Mouse (Mus musculus) C2C12 (cell line): ENCODE results near the gene Usp15. TPM values are rescaled to one million over a fixed set of nuclear protein-coding genes. Genes with fewer than 3 reads are reported as not detected.

ENCODE experiments used
- H3K27me3 ChIP-seq: one replicate; pipeline ENCODE4 v1.6.1; 2011; ENCODE audit not compliant: control insufficient read depth, insufficient read depth, insufficient read length
- H3K36me3 ChIP-seq: one replicate; pipeline ENCODE4 v1.6.1; 2011; ENCODE audit not compliant: control insufficient read depth, insufficient read depth
- H3K4me3 ChIP-seq: one replicate; pipeline ENCODE4 v1.5.1; 2011; ENCODE audit warnings: mild to moderate bottlenecking, control low read depth; ENCODE audit not compliant: poor library complexity, insufficient read depth, severe bottlenecking
- H3K79me2 ChIP-seq: one replicate; pipeline ENCODE4 v1.6.1; 2011; ENCODE audit not compliant: control insufficient read depth, insufficient read depth
- H3K79me3 ChIP-seq: one replicate; pipeline ENCODE4 v1.6.1; 2011; ENCODE audit warnings: low read depth, control low read depth
- H3ac ChIP-seq: one replicate; pipeline ENCODE3; 2011; ENCODE audit warnings: low read depth; ENCODE audit not compliant: control insufficient read depth, insufficient read length
- CEBPB ChIP-seq: IDR thresholded peaks from one replicate; pipeline ENCODE4 v1.6.1; 2011; ENCODE audit warnings: low read depth, mild to moderate bottlenecking, control low read depth, moderate library complexity
- CTCF ChIP-seq: IDR thresholded peaks from one replicate; pipeline ENCODE4 v1.5.1; 2011; ENCODE audit not compliant: control insufficient read depth, insufficient read depth, insufficient read length
- FOSL1 ChIP-seq: IDR thresholded peaks from one replicate; pipeline ENCODE4 v1.8.0; 2011; ENCODE audit warnings: mild to moderate bottlenecking, low read length; ENCODE audit not compliant: poor library complexity, insufficient read depth, severe bottlenecking
- MAX ChIP-seq: IDR thresholded peaks from one replicate; pipeline ENCODE4 v1.6.1; 2011; ENCODE audit warnings: mild to moderate bottlenecking, control low read depth
- MYOD1 ChIP-seq: IDR thresholded peaks from one replicate; pipeline ENCODE4 v1.6.1; 2011; ENCODE audit warnings: low read depth; ENCODE audit not compliant: control insufficient read depth, insufficient read length
- MYOG ChIP-seq: IDR thresholded peaks from one replicate; pipeline ENCODE4 v1.6.1; 2011; ENCODE audit not compliant: control insufficient read depth, insufficient read length; ENCODE audit errors: extremely low read depth
- USF1 ChIP-seq: IDR thresholded peaks from one replicate; pipeline ENCODE4 v1.6.1; 2011; ENCODE audit warnings: low read depth, mild to moderate bottlenecking, control low read depth, moderate library complexity
- polyA plus RNA-seq: library from polyadenylated mRNA; unstranded; fragments of >200 nt; fragmentation: generic; extraction: Trizol; gene quantifications from one replicate; pipeline ENCODE4 v1.2.1, GENCODE M21; 2012; ENCODE audit warnings: missing spikeins

Gene Usp15
- polyA plus RNA-seq, 1 experiment, result 20.1 TPM

GRCm38 (mm10) chr10:123094504-123094903 lies 102.3 kb downstream of the Usp15 start:
- H3K27me3 ChIP-seq, result no peaks in the 10 kb centered on the region
- no peak overlapping the region for H3K4me3 ChIP-seq
- H3K36me3 ChIP-seq, result no peaks in the 10 kb centered on the region
- TF ChIP-seq MYOD1, result no peak
- no peak for TF ChIP-seq MAX
- no peak overlapping the region for H3ac ChIP-seq
- no peaks in the 10 kb centered on the region for H3K79me2 ChIP-seq
- H3K79me3 ChIP-seq, result no peaks in the 10 kb centered on the region

DNA sequence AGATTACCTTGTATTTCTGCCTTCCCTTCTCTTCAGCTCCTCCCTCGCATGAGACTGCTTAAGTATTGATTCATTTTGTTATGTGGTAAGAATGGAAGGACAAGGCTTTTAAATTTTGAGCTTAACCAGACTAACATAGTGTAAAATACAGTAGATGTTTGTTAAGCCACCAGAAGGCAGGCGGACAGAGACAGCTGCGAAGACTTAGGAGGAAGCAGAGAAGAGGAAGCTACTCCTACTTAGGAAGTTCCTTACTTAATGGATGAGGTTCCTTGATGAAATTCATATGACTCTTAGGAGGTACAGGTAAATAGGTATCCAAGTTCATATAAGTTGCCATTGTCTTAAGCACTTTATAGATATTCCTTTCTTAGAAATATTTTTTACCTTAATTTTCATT lies 104.2 kb downstream of the Usp15 start:
- no peaks in the 10 kb centered on the region for H3K79me2 ChIP-seq
- no peak overlapping the region for H3K4me3 ChIP-seq
- TF ChIP-seq USF1 (no peak), CEBPB (no peak), MAX (no peak), CTCF (no peak), MYOG (no peak), FOSL1 (no peak), MYOD1 (no peak)
- no peak overlapping the region for H3ac ChIP-seq
- H3K36me3 ChIP-seq, result no peaks in the 10 kb centered on the region
- no peaks in the 10 kb centered on the region for H3K27me3 ChIP-seq
- H3K79me3 ChIP-seq, result no peaks in the 10 kb centered on the region

- TF ChIP-seq CTCF (peak; percentile 20), FOSL1 (no peak)
- Histone ChIP-seq H3ac (no peak overlapping the region), H3K79me3 (no peaks in the 10 kb centered on the region), H3K4me3 (no peak overlapping the region), H3K36me3 (no peaks in the 10 kb centered on the region), H3K27me3 (no peaks in the 10 kb centered on the region), H3K79me2 (no peaks in the 10 kb centered on the region)
These were observed 105.1 kb downstream of the Usp15 start for GRCm38 (mm10) chr10:123091737-123092136.

DNA sequence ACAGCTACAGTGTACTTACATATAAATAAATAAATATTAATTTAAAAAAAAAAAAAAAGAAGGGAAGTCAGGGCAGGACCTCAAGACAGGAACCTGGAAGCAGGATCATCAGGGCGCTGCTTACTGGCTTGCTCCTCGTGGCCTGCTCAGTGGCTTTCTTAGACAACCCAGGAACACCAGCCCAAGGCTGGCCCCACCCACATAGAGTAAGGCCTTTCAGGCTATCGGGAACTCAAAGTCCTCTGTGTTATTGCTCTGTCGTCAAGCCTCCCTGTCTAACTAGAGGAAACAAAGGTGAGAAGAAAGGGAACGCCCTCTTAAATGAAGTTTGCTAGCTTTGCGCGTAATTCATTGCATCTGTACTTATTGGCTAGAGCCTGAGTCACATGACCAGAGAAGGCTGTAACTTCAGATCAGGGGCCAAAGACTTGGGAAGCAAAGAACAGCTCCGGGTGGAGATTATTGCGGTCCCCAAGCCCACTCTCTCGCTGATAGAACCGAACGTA lies 107.3 kb downstream of the Usp15 start:
- peaks cover 2% of the 10 kb centered on the region for H3K27me3 ChIP-seq
- TF ChIP-seq USF1 (peak; percentile 17), FOSL1 (no peak), MYOG (no peak), MAX (no peak), MYOD1 (no peak)
- no peak overlapping the region for H3ac ChIP-seq
- H3K79me2 ChIP-seq, result no peaks in the 10 kb centered on the region
- H3K36me3 ChIP-seq, result no peaks in the 10 kb centered on the region
- H3K79me3 ChIP-seq, result no peaks in the 10 kb centered on the region
- H3K4me3 ChIP-seq, result no peak overlapping the region

GRCm38 (mm10) chr10:123086847-123087246 lies 109.9 kb downstream of the Usp15 start:
- H3K27me3 ChIP-seq, result peaks cover 4% of the 10 kb centered on the region
- no peak overlapping the region for H3K4me3 ChIP-seq
- no peaks in the 10 kb centered on the region for H3K79me3 ChIP-seq
- H3K36me3 ChIP-seq, result no peaks in the 10 kb centered on the region
- no peaks in the 10 kb centered on the region for H3K79me2 ChIP-seq
- H3ac ChIP-seq, result no peak overlapping the region
- TF ChIP-seq FOSL1, result no peak
- TF ChIP-seq MYOG, result no peak
- no peak for TF ChIP-seq USF1
- TF ChIP-seq CEBPB, result no peak
- no peak for TF ChIP-seq MYOD1
- TF ChIP-seq MAX, result no peak
- TF ChIP-seq CTCF, result no peak

DNA sequence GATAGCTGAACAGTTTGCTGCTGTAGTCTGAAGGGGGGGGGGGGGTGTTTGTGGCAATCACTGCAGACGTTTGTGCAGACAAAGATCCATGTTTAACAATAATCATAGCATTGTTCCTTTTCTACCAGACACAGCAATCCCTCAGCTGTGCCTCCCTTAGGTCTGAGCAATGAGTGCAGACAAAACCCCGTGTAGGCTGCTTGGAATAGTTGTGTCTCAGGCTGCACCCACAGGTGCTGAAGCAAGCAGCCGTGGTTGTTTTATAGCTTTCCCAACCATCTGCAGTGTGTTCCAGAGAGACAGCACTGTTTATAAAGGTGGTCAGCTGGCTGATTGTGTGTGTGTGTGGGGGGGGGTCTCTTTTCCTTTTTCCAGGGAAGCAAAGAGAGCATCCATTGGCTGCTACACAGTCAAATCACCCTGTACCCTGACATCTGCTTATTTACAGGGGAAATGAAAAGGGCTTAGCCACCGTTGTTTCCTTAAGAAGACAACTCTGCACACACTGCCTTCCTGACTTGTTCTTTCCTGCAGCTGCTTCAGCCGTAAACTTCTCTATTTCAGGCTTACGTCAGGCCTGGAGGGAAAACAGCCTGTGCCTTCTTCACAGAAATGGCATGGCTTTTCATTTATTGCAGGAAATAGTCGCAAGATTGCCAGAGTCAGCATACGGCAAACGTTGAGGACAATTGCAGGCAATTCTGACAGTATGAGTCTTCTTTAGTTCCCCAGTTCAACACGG lies 111.7 kb downstream of the Usp15 start:
- Histone ChIP-seq H3K4me3 (no peak overlapping the region), H3K79me2 (no peaks in the 10 kb centered on the region), H3K27me3 (peaks cover 4% of the 10 kb centered on the region), H3ac (no peak overlapping the region), H3K36me3 (no peaks in the 10 kb centered on the region), H3K79me3 (no peaks in the 10 kb centered on the region)
- no peak for TF ChIP-seq CTCF
- no peak for TF ChIP-seq CEBPB
